Mouse (Mus musculus): ENCODE measurements around the gene Gm10577.

Gene Gm10577

DNA sequence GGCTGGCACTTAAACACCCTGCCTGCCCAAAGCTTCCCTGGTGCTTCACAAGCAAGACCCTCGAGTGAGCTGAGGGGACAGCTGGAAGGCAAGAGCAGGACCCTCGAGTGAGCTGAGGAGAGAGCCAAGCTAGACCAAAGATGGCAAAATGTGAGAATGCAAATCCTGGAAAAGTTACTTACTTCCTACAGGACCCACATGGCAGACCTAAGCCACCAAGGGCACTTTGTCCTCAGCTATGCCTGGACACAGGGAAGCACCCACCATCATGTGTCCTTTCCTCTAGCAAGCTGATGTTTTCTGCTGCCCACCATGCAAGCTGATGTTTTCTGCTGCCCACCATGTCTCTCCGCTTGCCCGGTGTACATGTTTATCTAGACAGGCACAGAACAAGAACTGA, at the start of gene Gm10577:
Gene Gm10577 (minus strand): TSS at position 101 of the 400 bp plus-strand sequence.
- DNase-seq = no peak

DNA sequence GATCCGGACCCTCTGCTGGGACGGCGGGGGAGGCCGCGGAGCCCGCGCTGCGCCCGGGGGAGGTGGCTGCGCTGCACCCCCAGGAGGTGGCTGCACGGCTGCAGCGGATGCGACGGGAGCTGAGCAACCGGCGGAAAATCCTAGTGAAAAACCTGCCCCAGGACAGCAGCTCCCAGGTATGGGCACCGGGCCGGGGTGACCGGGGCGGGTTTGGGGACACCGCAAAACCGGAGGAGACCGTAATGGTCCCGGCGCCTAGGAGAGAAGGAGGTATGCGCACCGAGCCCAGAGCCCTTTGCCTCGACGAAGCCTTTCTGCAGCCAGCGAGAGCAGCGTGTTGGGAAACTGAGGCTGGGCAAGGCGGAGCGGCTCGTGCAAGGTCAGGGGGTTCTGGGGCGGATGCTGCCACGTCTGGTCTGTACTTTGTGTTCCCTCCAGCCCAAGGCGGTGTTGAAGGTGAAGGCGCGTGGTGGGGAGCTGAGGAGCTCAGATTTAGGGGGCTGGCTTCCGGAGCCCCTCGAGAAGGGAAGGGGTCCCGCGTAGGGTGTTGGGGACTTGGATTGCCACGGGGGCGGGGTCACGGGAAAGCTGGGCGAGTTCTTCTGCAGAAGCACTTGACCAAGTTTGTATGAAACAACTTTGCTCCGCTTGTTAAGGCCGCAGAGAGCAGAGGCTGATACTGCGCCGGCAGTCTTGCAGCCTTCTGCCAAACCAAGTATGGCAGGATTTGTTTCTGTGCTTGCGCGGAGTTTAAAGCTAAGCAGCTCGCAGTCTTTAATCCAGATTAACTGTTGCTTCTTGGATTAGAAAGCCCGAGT, 48.9 kb upstream of the Gm10577 start:
- DNase-seq = peak; percentile 47

GRCm38 (mm10) chr4:101068786-101069153, 48.3 kb upstream of the Gm10577 start, which contains the start of gene Raver2:
TSS of gene Raver2 (plus strand) at chr4:101068983.
- peak; percentile 80 for DNase-seq

- no peak for DNase-seq
Observed at GRCm38 (mm10) chr4:101066401-101066800, 45.9 kb upstream of the Gm10577 start.

GRCm38 (mm10) chr4:101062146-101062545, 41.6 kb upstream of the Gm10577 start:
- DNase-seq = no peak

GRCm38 (mm10) chr4:101046576-101046975, 26.1 kb upstream of the Gm10577 start:
- no peak for DNase-seq

DNA sequence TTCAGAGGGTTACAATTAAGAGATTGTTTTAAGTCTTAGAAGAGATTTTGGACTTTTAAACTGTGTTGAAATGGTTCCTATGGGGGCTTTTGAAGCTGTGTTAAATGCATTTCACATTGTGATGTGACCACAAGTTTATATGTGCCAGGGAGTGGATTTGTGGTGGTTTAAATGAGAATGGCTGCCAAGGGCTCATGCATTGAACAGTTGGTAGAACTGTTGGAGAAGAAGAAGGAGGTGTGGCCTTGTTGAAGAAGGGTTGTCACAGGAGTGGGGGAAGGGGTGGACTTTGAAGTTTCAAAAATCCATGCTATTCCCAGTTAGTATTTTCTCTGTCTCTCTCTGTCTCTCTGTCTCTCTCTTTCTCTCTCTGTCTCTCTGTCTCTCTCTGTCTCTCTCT, 23.7 kb upstream of the Gm10577 start:
- DNase-seq = no peak

DNA sequence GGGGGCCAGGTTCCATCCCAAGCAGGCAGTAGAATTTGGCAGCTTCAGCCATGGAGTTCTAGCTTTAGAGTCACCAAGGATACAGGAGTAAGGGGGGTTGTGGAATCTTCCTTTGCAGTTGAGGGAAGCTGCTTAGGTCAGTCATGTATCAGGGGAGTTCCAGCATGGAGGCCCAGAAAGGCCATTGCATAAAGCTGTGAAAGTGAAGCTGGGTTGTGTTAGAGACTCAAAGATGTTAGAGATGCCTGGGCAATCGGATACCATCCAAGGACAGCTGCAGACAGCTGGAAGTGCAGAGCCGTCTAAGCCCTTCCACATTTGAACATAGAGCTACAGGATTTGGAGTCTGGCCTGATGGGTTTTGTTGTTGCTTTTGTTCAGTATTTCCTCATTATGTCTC, 23.2 kb upstream of the Gm10577 start:
- DNase-seq = no peak

DNA sequence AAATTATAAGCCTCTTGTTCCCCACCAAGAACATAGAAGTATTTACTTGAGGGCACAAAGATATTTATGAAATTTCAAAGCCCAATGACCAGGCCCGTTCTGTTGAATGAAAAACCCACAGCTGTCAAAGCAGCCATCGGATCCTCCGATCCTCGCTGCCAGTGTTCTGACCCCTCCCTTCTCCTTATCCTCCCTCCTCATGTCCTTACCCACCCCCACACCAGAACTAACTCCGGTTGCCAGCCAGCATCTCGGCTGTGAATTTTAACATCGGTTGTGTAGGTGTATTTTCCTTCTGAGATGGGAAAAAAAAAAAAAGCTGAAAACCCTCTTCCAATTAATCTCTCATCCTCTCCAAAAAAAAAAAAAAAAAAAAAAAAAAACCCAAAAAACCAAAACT, 16.7 kb upstream of the Gm10577 start:
- DNase-seq = no peak

- DNase-seq = no peak
Observed at GRCm38 (mm10) chr4:101035131-101035530, 14.6 kb upstream of the Gm10577 start.

DNA sequence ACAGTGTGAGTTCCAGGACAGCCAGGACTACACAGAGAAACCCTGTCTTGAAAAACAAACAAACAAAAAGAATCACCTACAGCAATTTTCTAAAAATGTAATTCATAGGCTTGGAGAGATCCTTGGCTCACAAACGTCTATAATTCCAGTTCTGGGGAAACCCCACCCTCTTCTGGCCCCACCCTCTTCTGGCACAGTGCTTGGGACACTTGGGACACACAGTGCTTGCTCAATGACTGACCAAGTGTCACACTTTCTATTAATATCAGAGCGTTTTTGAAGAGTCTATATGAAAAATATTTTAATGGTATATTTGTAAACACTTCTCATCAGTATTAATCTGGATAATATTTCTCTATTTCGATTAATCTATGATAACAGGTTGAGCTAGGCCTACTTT, 12.6 kb upstream of the Gm10577 start:
- DNase-seq = no peak

DNA sequence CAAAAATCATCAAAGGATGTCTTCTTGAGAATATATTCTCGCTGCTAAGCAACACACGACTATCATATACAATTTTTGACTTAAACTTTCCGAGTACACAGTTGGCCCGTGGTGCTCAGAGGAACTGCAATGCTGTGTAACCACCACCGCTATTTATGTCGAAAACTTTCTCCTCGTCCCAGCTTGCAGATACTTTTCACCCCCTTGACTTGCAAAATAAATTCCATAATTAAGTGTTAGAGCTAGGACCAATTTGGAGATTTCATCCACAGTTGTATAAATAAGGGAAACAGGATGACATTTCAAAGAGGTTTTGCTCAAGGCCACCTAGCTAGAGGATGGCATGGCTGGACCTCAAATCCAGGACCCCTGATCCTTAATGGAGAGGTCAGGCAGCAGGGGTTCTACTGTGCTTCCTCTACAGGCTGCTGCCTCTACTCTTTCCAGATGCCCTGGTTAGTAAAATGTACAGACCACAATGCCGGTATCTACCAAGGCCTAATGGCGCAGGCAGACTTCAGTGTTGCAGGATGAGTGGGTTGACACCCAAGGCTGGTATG, 7.4 kb upstream of the Gm10577 start:
- no peak for DNase-seq

DNA sequence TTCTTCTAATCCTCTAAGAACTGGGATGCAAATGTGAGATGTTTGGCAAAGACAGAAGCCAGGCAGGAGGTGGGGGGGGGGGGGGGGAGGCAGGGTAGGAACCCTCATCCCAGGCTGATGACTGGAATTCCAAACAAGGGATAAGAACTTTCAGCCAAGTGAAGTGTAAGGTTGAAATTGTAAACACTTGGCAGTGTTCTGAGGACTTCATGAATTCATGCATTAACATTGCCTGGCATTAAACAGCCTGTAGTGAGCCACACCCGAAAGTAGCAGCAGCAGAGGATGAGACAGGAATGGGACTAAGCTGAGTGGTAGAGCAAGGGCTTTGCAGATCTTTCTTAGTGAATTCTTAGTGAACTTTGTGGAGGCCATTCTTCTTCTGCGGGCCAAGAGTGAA, 6.5 kb upstream of the Gm10577 start:
- no peak for DNase-seq

GRCm38 (mm10) chr4:101026566-101026965, 6.1 kb upstream of the Gm10577 start:
- DNase-seq = no peak

DNA sequence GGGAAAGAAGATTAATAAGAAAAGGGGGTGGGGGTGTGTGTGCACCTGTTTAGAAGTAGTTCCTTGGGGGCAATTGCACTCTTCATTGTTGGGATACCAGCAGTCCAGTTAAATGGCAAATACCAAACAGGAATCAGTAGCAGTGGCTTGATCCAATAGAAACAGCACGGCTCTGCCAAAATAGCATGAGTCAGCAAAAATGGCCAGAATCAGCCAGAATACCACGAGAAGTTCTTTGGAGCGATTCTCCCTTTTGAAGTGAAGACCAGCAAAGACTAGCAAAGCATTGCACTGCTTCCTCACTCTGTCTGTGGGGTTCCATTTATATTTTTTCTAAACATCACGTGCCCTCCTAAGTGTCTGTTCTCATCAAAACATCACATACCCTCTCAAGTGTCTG, 2.7 kb downstream of the Gm10577 start:
- no peak for DNase-seq

DNA sequence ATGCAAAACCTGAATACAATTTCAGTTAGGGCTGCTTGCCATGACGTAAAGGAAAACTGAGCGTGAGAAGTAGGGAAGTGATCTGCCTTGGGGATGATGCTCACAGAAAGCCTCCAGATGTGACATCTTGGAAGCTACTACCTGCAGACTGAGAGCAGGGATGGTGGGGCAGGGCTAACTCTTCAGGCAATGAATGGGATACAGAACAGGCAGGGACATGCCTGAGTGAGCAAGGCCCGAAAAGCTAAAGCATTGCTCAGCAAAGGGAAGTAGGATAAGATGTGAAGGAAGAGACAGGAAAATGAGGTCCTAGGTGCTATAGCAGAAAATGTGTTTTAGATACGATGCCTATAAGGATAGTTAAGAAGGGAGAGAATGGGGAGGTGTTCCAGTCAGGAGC, 11.4 kb downstream of the Gm10577 start:
- no peak for DNase-seq

DNA sequence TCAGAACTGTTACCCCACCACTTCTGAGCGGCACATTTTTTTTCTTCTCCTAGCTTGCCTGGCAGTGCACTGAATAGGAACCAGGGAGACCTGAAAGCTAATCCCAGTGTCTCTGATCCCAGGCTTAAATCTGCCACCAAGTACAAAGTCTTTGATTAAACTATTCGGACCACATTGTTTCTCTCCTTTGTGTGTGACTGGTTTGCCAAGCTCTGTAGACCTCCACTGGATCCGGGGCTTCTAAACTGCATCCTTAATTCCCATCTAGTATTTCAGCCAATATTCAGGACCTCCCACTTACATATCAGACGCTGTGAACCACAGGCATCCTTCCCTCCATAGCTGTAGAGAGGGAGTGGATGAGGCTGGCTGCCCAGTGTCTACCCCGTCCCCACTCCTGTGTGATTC, 12.1 kb downstream of the Gm10577 start:
- no peak for DNase-seq

DNA sequence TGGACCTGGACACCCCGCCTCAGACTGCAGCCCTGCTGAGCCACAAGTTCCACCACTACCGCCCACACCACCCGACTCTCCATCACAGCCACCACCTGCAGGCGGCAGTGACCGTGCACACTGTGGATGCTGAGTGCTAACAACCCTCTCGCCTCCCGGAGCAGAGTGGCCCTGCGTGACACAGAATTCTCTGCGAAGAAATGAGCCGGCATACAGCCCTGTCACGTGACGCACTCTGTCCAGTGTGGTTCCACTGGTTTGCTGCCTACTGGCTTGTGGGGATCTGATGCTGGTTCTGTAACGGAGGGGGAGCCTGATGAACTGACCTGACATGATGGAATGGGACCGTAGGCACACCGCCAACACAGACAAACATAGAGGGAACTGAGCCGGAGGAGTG, 17.5 kb downstream of the Gm10577 start:
- DNase-seq = no peak

- no peak for DNase-seq
Observed at GRCm38 (mm10) chr4:101001073-101001472, 19.4 kb downstream of the Gm10577 start.

DNA sequence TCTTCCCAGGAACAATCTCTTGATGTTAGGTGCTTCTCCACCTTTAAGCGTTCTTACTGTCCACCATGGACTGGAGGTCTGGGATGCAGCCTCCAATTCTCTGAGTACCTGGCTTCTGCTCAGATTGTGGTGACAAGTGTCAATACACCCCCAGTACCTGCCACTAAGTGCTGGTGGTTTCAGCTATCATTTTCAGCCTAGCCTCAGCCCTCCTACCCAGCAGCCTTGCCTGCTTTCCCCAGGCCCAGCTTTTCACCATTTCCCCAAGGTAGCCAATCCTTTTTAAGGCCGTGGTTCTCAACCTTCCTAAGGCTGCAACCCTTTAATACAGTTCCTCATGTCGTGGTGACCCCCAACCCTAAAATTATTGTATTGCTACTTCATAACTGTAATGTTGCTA, 19.9 kb downstream of the Gm10577 start:
- no peak for DNase-seq

- DNase-seq = no peak
Observed at GRCm38 (mm10) chr4:100998906-100999305, 21.6 kb downstream of the Gm10577 start.

GRCm38 (mm10) chr4:100998145-100998544, 22.4 kb downstream of the Gm10577 start:
- peak; percentile 48 for DNase-seq

DNA sequence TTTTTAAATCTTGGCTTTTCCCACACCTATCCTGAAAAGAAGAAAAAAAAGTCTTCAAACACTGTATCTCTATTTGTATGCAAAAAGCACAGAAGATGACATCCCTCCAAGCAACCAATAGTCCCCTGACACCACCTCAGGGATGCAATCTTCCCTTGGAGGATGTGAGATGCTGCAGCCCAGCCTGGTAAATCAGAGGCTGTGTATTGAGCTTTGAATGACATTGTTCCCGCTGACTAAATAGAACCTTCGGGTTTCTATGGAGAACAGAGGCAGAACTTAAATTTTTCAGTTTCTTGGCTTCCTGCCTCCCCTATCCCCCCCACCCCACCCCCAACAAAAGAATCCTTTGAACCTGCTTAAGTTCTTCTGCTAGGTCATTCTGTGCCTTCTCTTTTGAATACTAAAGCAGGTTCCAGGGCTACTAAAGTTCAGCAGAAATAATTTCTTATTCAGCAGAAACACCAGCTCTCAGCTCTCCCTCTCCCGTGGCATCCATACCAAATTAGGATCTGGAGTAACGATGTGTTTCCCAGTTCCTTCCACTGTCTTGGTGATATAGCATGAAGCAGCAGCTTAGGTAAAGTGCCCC, 24.3 kb downstream of the Gm10577 start:
- DNase-seq = no peak

DNA sequence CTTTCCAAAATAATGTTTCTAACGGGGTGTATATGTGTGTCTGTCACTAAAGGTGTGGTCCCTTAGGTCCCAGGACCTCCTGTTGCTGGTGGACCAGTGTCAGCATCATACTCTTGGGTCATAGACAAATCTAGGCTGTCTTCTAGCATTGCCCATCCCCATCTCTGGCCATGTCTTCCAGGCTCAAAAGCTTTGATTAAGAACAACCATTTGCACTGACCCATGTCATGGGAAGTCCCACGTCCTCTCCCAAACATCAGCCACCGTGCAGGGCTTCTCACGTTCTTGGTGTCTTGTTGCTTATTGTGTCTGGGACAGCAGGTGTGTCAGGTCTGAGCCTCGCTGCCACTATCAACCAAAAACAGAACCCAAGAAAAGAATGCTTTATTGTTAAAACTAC, 24.9 kb downstream of the Gm10577 start:
- DNase-seq = no peak
